Mouse (Mus musculus): ENCODE data around the gene Metap1d. TPM values are rescaled to one million over a fixed set of nuclear protein-coding genes. Genes with fewer than 3 reads are reported as not detected.
A peak's percentile ranks its signal among the peaks of the same experiment; 100 is the strongest.

Gene Metap1d
- polyA plus RNA-seq, 1 experiment from 2014 or later: 27.2 TPM

GRCm38 (mm10) chr2:71545401-71545881 is 92.4 kb downstream of the Metap1d start:
- H3K4me3 ChIP-seq: peak overlapping the region; percentile 72
- H3K36me3 ChIP-seq: no peaks in the 10 kb centered on the region
- H3K4me1 ChIP-seq (replicated peaks): peaks cover 57% of the 10 kb centered on the region
- peak; percentile 61 for DNase-seq (ENCODE audit: low spot score)
- peak overlapping the region; percentile 73 for H3K27ac ChIP-seq
- H3K9me3 ChIP-seq: no peaks in the 10 kb centered on the region
- peaks cover 98% of the 10 kb centered on the region for H3K27me3 ChIP-seq (ENCODE audit: insufficient read depth, poor library complexity, severe bottlenecking)
- WGBS: under 1% methylated on average over 32 of the region's 32 CpGs

DNA sequence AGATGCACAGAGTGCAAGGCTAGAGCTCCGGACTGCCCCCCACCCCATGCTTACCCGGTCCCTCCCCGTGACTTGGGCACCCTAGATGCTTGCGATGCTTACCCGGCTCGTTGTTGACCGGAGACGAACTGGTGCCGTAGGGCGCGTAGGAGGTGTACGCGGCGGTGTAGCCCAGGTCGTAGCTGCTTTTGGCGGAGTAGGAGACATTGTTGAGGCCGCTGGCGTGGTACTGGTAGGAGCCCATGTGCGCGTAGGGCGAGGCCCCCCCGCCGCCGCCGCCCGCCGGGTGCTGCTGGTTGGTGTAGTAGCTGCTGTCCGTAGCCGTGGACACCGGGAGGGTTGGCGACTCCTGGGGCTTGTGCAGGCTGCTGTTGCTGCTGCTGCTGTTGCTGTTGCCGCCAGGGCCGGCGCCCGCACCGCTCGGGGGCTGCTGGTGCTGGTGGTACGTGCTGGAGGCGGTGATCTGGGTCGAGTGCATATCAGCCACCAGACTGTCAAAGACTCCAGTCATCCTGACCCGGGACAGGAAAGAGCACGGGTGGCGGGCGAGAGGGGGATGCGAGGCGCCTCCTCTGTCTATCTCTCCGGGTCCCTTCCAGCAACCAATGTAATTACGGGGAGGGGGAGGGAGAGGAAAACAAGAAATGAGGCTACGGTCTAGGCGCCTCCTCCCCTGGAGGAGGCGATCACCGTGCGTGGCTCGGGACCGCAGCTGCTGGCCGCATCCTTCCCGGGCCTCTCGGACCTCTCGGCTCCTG is 93.0 kb downstream of the Metap1d start:
- no peaks in the 10 kb centered on the region for H3K9me3 ChIP-seq
- peaks cover 98% of the 10 kb centered on the region for H3K27me3 ChIP-seq (ENCODE audit: insufficient read depth, poor library complexity, severe bottlenecking)
- peak overlapping the region; percentile 72 for H3K4me3 ChIP-seq
- H3K4me1 ChIP-seq (replicated peaks): peaks cover 55% of the 10 kb centered on the region
- DNase-seq (ENCODE audit: low spot score): peak; percentile 75
- WGBS: under 1% methylated on average over 59 of the region's 59 CpGs
- no peaks in the 10 kb centered on the region for H3K36me3 ChIP-seq
- H3K27ac ChIP-seq: peak overlapping the region; percentile 73

DNA sequence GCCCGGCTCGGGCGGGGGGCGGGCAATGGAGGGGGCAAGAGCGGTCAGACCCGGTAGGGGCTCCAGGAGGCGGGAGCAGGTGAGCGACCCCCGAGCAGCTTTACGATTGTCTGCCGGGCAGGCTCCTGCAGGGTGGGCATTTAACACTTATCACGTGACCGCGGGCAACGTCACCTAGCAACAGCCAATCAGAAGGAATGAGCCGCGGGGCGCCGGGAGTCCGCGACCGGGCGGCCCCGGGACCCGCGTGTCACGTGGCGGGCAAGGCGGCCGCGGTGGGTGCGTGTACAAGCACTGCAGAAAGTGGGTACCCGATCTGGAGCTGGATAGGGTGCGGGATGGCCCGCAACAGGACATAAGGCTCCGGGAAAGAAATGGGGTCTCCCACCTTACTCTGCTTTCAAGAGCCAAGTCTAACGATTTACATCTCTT is 93.6 kb downstream of the Metap1d start, which contains the start of gene Dlx2:
Dlx2 (minus strand) TSS at position 115 of the 432 bp plus-strand sequence.
- no peaks in the 10 kb centered on the region for H3K9me3 ChIP-seq
- no peaks in the 10 kb centered on the region for H3K36me3 ChIP-seq
- H3K4me1 ChIP-seq (replicated peaks): peaks cover 55% of the 10 kb centered on the region
- peak; percentile 92 for DNase-seq (ENCODE audit: low spot score)
- peak within 1 kb of the TSS; percentile 73 for H3K27ac ChIP-seq
- H3K4me3 ChIP-seq: peak within 1 kb of the TSS; percentile 72
- H3K27me3 ChIP-seq (ENCODE audit: insufficient read depth, poor library complexity, severe bottlenecking): peaks cover 98% of the 10 kb centered on the region
- under 1% methylated on average over 37 of the region's 37 CpGs for WGBS

GRCm38 (mm10) chr2:71547829-71548228 is 94.8 kb downstream of the Metap1d start:
- Histone ChIP-seq H3K27me3 (ENCODE audit: insufficient read depth, poor library complexity, severe bottlenecking) (peaks cover 98% of the 10 kb centered on the region), H3K4me1 (replicated peaks) (peaks cover 50% of the 10 kb centered on the region), H3K36me3 (no peaks in the 10 kb centered on the region), H3K27ac (no peak overlapping the region), H3K4me3 (no peak overlapping the region), H3K9me3 (no peaks in the 10 kb centered on the region)
- DNase-seq (ENCODE audit: low spot score): peak; percentile 84
- under 1% methylated on average over 8 of the region's 8 CpGs for WGBS

DNA sequence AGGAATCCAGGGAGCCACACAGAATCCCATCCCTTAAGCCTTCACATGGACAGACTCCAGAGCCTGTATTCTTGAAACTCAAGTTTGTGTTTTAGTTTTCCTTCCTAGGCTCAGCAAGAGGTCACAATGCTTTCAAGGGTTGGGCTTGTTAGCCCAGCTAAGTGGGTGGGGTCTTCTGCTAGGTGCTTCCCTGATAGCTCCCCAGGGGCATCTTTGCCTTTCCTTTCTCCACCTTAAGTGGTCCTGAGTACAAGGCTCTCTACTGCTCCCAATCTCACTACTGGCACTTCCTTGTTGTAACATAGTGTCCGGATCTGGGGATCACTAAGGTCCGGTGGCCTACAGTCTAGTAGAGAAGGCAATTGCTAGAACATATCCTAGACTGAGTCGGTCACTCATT is 97.3 kb downstream of the Metap1d start:
- no peaks in the 10 kb centered on the region for H3K9me3 ChIP-seq
- no peak for DNase-seq (ENCODE audit: low spot score)
- H3K27ac ChIP-seq: no peak overlapping the region
- WGBS: 33% methylated on average over 3 of the region's 3 CpGs
- H3K27me3 ChIP-seq (ENCODE audit: insufficient read depth, poor library complexity, severe bottlenecking): peaks cover 91% of the 10 kb centered on the region
- peaks cover 33% of the 10 kb centered on the region for H3K4me1 ChIP-seq (replicated peaks)
- no peak overlapping the region for H3K4me3 ChIP-seq
- no peaks in the 10 kb centered on the region for H3K36me3 ChIP-seq

DNA sequence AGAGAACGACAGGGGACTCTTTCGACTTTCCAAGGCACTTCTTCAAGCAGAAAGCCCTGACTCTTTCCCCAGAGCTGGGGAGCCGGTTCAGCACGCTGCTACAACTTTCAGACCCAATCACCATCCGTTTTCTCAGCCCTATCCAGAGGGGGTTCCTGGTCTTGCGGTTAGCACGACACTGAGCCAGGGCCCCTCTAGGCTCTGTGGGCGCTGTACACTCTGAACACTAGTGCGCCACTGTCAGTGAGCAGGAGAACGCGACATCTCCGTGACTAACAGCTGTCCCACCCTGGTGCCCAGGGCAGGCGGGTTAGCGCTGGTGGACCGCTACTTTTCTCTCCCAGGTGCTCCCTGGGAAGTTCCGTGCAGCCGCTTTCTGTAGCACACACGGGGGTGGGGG is 98.6 kb downstream of the Metap1d start:
- no peak overlapping the region for H3K27ac ChIP-seq
- H3K4me3 ChIP-seq: peak overlapping the region; percentile 28
- no peaks in the 10 kb centered on the region for H3K9me3 ChIP-seq
- 2% methylated on average over 18 of the region's 18 CpGs for WGBS
- H3K36me3 ChIP-seq: no peaks in the 10 kb centered on the region
- peak; percentile 19 for DNase-seq (ENCODE audit: low spot score)
- peaks cover 77% of the 10 kb centered on the region for H3K27me3 ChIP-seq (ENCODE audit: insufficient read depth, poor library complexity, severe bottlenecking)
- peaks cover 20% of the 10 kb centered on the region for H3K4me1 ChIP-seq (replicated peaks)

DNA sequence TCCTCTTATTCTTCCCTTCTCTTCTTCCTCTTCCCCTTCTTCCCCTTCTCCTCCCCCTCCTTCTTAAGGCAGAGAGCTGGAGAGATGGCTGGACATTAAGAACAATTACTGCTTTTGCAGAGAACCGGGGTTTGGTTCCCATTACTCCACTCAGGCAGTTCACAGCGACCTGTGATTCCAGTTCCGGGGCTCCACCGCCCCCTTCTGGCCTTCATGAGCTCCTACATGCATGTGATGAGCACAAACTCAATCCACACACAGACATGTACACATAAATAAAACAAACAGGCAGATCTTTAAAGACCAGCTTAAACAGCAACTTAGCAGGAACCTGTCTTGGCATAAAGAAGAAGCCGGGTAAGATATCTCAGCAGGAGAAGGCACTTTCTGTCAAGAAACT is 103.0 kb downstream of the Metap1d start:
- no peak overlapping the region for H3K4me3 ChIP-seq
- peaks cover 17% of the 10 kb centered on the region; the same call in 1 of the 2 replicates for H3K9me3 ChIP-seq
- DNase-seq (ENCODE audit: low spot score): no peak
- no peaks in the 10 kb centered on the region for H3K36me3 ChIP-seq
- peaks cover 11% of the 10 kb centered on the region for H3K4me1 ChIP-seq (replicated peaks)
- H3K27me3 ChIP-seq (ENCODE audit: insufficient read depth, poor library complexity, severe bottlenecking): peaks cover 36% of the 10 kb centered on the region
- 67% methylated on average over 5 of the region's 5 CpGs for WGBS
- no peak overlapping the region for H3K27ac ChIP-seq

DNA sequence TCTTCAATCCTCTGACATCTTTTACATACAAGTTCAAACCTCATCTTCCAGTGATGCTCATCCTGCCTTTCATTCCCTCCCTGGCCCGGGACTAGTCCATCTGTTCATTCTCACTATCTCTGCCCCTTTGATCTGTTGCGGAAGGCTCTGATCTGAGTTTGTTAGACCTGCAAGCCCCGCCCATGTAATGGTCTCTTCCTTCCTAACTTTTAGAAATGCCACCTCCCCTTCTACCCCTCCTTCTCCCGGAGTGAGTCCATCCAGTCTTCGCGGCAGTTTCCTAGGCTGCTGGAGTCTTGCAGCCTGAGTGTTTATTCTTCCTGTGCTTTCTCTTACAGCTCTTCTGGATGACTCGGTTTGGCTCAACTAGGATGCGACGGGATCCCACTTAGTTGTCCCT is 113.4 kb downstream of the Metap1d start:
- H3K27me3 ChIP-seq (ENCODE audit: insufficient read depth, poor library complexity, severe bottlenecking): no peaks in the 10 kb centered on the region; the same call in 1 of the 2 replicates
- no peaks in the 10 kb centered on the region for H3K9me3 ChIP-seq
- DNase-seq (ENCODE audit: low spot score): no peak
- no peaks in the 10 kb centered on the region for H3K36me3 ChIP-seq
- 84% methylated on average over 9 of the region's 9 CpGs for WGBS
- no peak overlapping the region for H3K27ac ChIP-seq
- no peak overlapping the region for H3K4me3 ChIP-seq
- no peaks in the 10 kb centered on the region for H3K4me1 ChIP-seq (replicated peaks)

GRCm38 (mm10) chr2:71573736-71574135 is 120.7 kb downstream of the Metap1d start:
- Histone ChIP-seq H3K27ac (no peak overlapping the region), H3K27me3 (ENCODE audit: insufficient read depth, poor library complexity, severe bottlenecking) (no peaks in the 10 kb centered on the region; the same call in 1 of the 2 replicates), H3K4me3 (no peak overlapping the region), H3K4me1 (replicated peaks) (no peaks in the 10 kb centered on the region), H3K9me3 (no peaks in the 10 kb centered on the region), H3K36me3 (no peaks in the 10 kb centered on the region)
- DNase-seq (ENCODE audit: low spot score): no peak
- 72% methylated on average over 4 of the region's 4 CpGs for WGBS

Other genes starting within 250 kb of the Metap1d start
- 116 and 123 TPM in 2 replicates for gene Dync1i2, start 241.6 kb upstream of the Metap1d start, polyA plus RNA-seq (2016; fragmentation: Nextera tagmentation; extraction: Ambion mirVana)
- gene Slc25a12, start 85.5 kb upstream of the Metap1d start, polyA plus RNA-seq (2016; fragmentation: Nextera tagmentation; extraction: Ambion mirVana): 34.5 and 36.4 TPM in 2 replicates
- 165 and 199 TPM in 2 replicates for gene Hat1, start 64.3 kb upstream of the Metap1d start, polyA plus RNA-seq (2016; fragmentation: Nextera tagmentation; extraction: Ambion mirVana)
- gene Dlx1, start 74.8 kb downstream of the Metap1d start, polyA plus RNA-seq (2016; fragmentation: Nextera tagmentation; extraction: Ambion mirVana): 6.4 and 9.9 TPM in 2 replicates
- gene Dlx2, start 93.5 kb downstream of the Metap1d start, polyA plus RNA-seq (2016; fragmentation: Nextera tagmentation; extraction: Ambion mirVana): 7.6 and 7.8 TPM in 2 replicates